ENCODE assay signal across 15 mouse cellular contexts in the genomic region with DNA sequence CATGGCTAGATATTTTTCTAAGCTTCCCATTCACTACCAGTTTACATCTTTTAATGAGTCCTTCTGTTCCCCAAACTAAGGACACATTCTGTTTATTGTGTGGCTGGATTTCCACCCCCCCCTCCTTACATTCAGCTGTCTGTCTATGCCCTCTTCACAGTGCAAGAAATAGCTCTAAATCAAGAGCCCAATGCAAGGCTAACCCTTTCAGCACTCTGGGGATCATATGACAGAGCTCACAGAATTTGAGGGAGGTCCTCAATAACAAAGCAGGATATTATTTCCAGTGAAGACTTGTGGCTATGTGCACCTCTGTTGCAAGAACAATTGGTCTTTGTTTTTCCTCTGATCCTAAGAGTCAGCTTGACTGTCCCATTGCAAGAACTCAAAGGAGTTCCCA.
DNase-seq lines count a peak whose midpoint lies in the region; ATAC-seq and TF ChIP-seq lines count a peak whose summit lies in the region.
"Had no signal": no experiment of that assay in that cellular context is flagged by ENCODE, and none has a peak within 500 bp of the region (broad histone marks: within the 10 kb centered on the region; RNA-seq: fewer than 3 reads in every experiment).

No protein-coding gene starts in this region.

- H3K4me3 ChIP-seq in limb, embryonic 14.5 days (replicated peaks; ENCODE audit: low read length) = no peak overlapping the region
- H3K4me3 ChIP-seq: forebrain, embryonic 10.5 days; heart, embryonic 12.5 days; hindbrain, embryonic 15.5 days had no signal

- no peak overlapping the region for H3K4me2 ChIP-seq in limb, embryonic 14.5 days (replicated peaks; ENCODE audit: low read depth, low read length, severe bottlenecking)
- H3K4me2 ChIP-seq: heart, embryonic 12.5 days; hindbrain, embryonic 15.5 days had no signal

- no peaks in the 10 kb centered on the region for H3K4me1 ChIP-seq in limb, embryonic 14.5 days (ENCODE audit: control insufficient read depth, insufficient read depth, low read length)
- H3K4me1 ChIP-seq: heart, embryonic 12.5 days; hindbrain, embryonic 15.5 days had no signal

- TF ChIP-seq POLR2A in brain, embryonic 14.5 days (IDR thresholded peaks at IDR 0.05; ENCODE audit: borderline replicate concordance, extremely low read depth, insufficient read depth, insufficient read length, poor library complexity, severe bottlenecking) = no peak
- no peak for TF ChIP-seq POLR2A in limb, embryonic 14.5 days (IDR thresholded peaks at IDR 0.05; ENCODE audit: borderline replicate concordance, extremely low read depth, insufficient read depth, insufficient read length)

- H3K27me3 ChIP-seq in limb, embryonic 14.5 days (ENCODE audit: control insufficient read depth, insufficient read depth, low read length) = no peaks in the 10 kb centered on the region
- H3K27me3 ChIP-seq: heart, embryonic 12.5 days; hindbrain, embryonic 15.5 days had no signal

- no peaks in the 10 kb centered on the region for H3K36me3 ChIP-seq in limb, embryonic 14.5 days (ENCODE audit: control insufficient read depth, insufficient read depth, low read length)
- H3K36me3 ChIP-seq: forebrain, embryonic 10.5 days; heart, embryonic 12.5 days; hindbrain, embryonic 15.5 days had no signal

- peak; percentile 63 for ATAC-seq in limb, embryonic 14.5 days (ENCODE audit: low FRiP score, low read depth)
- ATAC-seq: activated CD4-positive, CD25-positive, alpha-beta regulatory T cell, adult 4 months had no signal

- no peak for TF ChIP-seq CTCF in brain, embryonic 14.5 days (IDR thresholded peaks at IDR 0.05; ENCODE audit: borderline replicate concordance, extremely low read depth, insufficient read depth, insufficient read length)

- H3K27ac ChIP-seq in limb, embryonic 14.5 days (replicated peaks; ENCODE audit: low read depth, low read length) = no peak overlapping the region
- H3K27ac ChIP-seq: forebrain, embryonic 10.5 days; hindbrain, embryonic 15.5 days had no signal

- no peak overlapping the region for H3K9ac ChIP-seq in limb, embryonic 14.5 days (ENCODE audit: low read depth, low read length, severe bottlenecking)
- H3K9ac ChIP-seq: heart, embryonic 12.5 days; hindbrain, embryonic 15.5 days had no signal

- H3K9me3 ChIP-seq in limb, embryonic 14.5 days (ENCODE audit: control insufficient read depth, low read length) = no peaks in the 10 kb centered on the region
- H3K9me3 ChIP-seq: forebrain, embryonic 10.5 days; heart, embryonic 12.5 days; hindbrain, embryonic 15.5 days had no signal

- DNase-seq in cerebellum, adult 9-11 months = peak; percentile 2
- no peak for DNase-seq in cerebellum, adult 8-10 months
- peak; percentile 41 for DNase-seq in layer of hippocampus, adult 9-11 months
- DNase-seq in layer of hippocampus, postnatal 36 days = no peak
- DNase-seq in brain, embryonic 14.5 days (ENCODE audit: low read depth) = peak; percentile 9
- no peak for DNase-seq in limb, embryonic 14.5 days (ENCODE audit: low spot score)
- no peak for DNase-seq in ovary, postnatal 14 days (ENCODE audit: low spot score)
- DNase-seq in urinary bladder, postnatal 14 days (ENCODE audit: low spot score) = no peak
- DNase-seq: cerebellum, postnatal 25 days; gastrocnemius, postnatal 10 days; thymus, adult 2 months had no signal

Comparison
In these comparisons a context has a peak if more than half of its experiments do, and no peak if none do; other contexts are left out.
1. DNase-seq: peak in cerebellum, adult 9-11 months (single experiment), layer of hippocampus, adult 9-11 months (single experiment) and brain, embryonic 14.5 days (single experiment); none in cerebellum, adult 8-10 months (single experiment), layer of hippocampus, postnatal 36 days (0 of 2), limb, embryonic 14.5 days (single experiment), ovary, postnatal 14 days (single experiment) and urinary bladder, postnatal 14 days (single experiment).